Comparison of ENCODE assay signal across 13 mouse cellular contexts in the genomic region with DNA sequence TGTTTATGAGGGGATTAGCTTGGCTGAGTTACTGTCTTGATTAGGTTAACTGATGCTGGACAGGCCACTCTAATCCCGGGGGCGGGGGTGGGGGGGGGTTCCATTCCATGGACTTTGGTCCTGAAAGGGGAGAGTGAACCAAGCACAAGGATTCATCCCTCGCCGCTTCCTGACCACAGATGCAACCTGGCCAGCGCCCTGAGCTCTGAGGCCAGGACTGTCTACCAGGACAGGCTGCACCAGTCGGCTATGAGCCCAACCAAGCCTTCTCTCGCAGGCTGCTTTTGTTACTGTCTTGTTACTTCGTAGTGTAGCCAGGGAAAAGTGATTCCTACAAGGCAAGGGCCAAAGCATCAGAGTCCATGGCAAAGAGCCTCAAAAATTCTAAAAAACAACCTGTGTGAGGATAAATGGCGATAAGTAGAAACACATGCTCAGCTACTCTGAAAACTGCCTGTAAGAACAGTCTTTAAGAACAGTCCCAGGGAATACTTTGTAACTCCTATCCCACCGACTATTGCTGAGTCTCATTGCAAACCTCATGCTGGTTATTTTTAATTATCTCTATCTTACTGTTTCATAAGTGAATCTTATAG.
"Had no signal": no experiment of that assay in that cellular context is flagged by ENCODE, and none has a peak within 500 bp of the region (broad histone marks: within the 10 kb centered on the region; RNA-seq: fewer than 3 reads in every experiment).

No protein-coding gene starts in this region.

- H3K9ac ChIP-seq: liver, embryonic 15.5 days; neural tube, embryonic 15.5 days had no signal

- DNase-seq: kidney, postnatal 14 days; lung, adult 2 months; lung, postnatal 10 days; lung, postnatal 4 days; midbrain, embryonic 14.5 days; right cerebral cortex, adult 18-20 months; right cerebral cortex, postnatal 25 days; thymus, postnatal 4 days had no signal

- H3K4me2 ChIP-seq: liver, embryonic 11.5 days; liver, embryonic 15.5 days; neural tube, embryonic 15.5 days had no signal

- H3K27me3 ChIP-seq: liver, embryonic 15.5 days; neural tube, embryonic 15.5 days had no signal

- H3K36me3 ChIP-seq: liver, embryonic 15.5 days; midbrain, embryonic 10.5 days; neural tube, embryonic 15.5 days had no signal

- H3K9me3 ChIP-seq: liver, embryonic 15.5 days; midbrain, embryonic 10.5 days; neural tube, embryonic 15.5 days had no signal

- H3K4me1 ChIP-seq: liver, embryonic 15.5 days had no signal

- H3K27ac ChIP-seq: liver, embryonic 15.5 days; midbrain, embryonic 10.5 days; neural tube, embryonic 15.5 days had no signal

- H3K4me3 ChIP-seq: liver, embryonic 15.5 days; midbrain, embryonic 10.5 days; myocyte; neural tube, embryonic 15.5 days had no signal
